Mouse (Mus musculus): Measurements from ENCODE around the gene Kcnmb2. TPM values are rescaled to one million over a fixed set of nuclear protein-coding genes. Genes with fewer than 3 reads are reported as not detected.
A peak's percentile ranks its signal among the peaks of the same experiment; 100 is the strongest.

The Kcnmb2 gene
- polyA plus RNA-seq, 1 experiment from 2014 or later = 13.9 TPM

GRCm38 (mm10) chr3:32048777-32049176 lies 146.5 kb downstream of the Kcnmb2 start:
- no peaks in the 10 kb centered on the region for H3K4me1 ChIP-seq (ENCODE audit: control insufficient read depth, insufficient read depth, low read depth, low read length)
- no peaks in the 10 kb centered on the region for H3K36me3 ChIP-seq (ENCODE audit: control insufficient read depth, insufficient read depth, low read length)
- H3K9ac ChIP-seq (ENCODE audit: low read depth, low read length) = no peak overlapping the region
- no peaks in the 10 kb centered on the region for H3K9me3 ChIP-seq (ENCODE audit: control insufficient read depth, low read length)
- H3K4me3 ChIP-seq (ENCODE audit: low read length) = no peak overlapping the region
- no peak overlapping the region for H3K4me2 ChIP-seq (ENCODE audit: low read length)
- H3K27me3 ChIP-seq (replicated peaks; ENCODE audit: control insufficient read depth, insufficient read depth, low read length) = no peaks in the 10 kb centered on the region
- WGBS = 82% methylated on average over 3 of the region's 3 CpGs
- no peak overlapping the region for H3K27ac ChIP-seq (ENCODE audit: low read depth, low read length)
- no peak for ATAC-seq

DNA sequence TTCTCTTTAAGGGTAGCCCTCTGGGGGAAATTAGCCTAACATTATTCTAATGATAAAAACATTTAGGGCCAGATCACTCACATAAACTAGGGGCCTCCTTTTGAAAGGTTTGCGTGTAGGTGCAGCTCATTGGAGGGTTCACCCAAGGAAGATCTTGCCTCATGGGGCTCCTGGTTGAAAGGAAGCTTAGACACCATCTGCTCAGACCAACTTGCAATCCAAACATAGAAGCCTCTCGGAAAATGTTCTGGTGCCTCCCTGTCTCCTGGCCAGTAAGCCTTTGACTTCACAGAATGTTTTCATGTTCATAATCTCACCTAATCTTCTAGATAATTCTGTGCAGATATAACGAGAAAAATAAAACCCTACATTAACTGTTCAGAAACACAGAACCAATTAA lies 150.3 kb downstream of the Kcnmb2 start:
- Histone ChIP-seq H3K4me2 (ENCODE audit: low read length) (no peak overlapping the region), H3K36me3 (ENCODE audit: control insufficient read depth, insufficient read depth, low read length) (no peaks in the 10 kb centered on the region), H3K27me3 (replicated peaks; ENCODE audit: control insufficient read depth, insufficient read depth, low read length) (no peaks in the 10 kb centered on the region), H3K9ac (ENCODE audit: low read depth, low read length) (no peak overlapping the region), H3K4me1 (ENCODE audit: control insufficient read depth, insufficient read depth, low read depth, low read length) (no peaks in the 10 kb centered on the region), H3K4me3 (ENCODE audit: low read length) (no peak overlapping the region), H3K27ac (ENCODE audit: low read depth, low read length) (no peak overlapping the region), H3K9me3 (ENCODE audit: control insufficient read depth, low read length) (no peaks in the 10 kb centered on the region)
- no peak for ATAC-seq
- WGBS = 72% methylated on average over 3 of the region's 3 CpGs

DNA sequence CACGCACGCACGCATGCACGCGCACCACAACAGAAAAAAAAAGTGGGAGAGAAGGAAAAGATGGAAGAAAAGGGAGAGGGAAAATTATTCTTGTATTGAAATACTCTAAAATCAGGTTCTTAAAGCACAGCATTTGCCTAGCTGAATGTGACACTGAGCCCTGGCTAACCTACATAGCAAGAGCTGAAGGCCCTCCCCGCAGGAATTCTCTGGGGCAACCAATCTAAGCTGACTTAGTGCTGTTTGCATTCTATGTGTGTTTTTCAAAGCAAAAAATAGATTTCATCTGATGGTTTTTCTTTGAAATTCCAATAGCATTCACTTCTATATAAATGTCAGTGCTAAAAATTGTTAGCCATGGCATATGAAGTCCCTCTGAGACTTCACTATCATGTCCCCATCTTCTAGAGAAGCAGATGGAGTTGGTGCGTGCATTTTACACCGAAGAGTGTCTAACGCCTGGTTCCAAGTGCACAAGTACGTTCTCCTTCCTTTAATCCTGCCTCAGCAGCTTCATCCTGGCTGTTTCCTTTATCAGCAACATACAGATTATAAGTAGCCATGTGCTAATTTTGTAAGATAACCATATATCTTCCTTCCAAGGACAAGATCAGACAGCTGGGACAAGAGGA lies 151.4 kb downstream of the Kcnmb2 start:
- Histone ChIP-seq H3K27me3 (replicated peaks; ENCODE audit: control insufficient read depth, insufficient read depth, low read length) (no peaks in the 10 kb centered on the region), H3K4me1 (ENCODE audit: control insufficient read depth, insufficient read depth, low read depth, low read length) (no peaks in the 10 kb centered on the region), H3K4me2 (ENCODE audit: low read length) (no peak overlapping the region), H3K4me3 (ENCODE audit: low read length) (no peak overlapping the region), H3K36me3 (ENCODE audit: control insufficient read depth, insufficient read depth, low read length) (no peaks in the 10 kb centered on the region), H3K9ac (ENCODE audit: low read depth, low read length) (no peak overlapping the region), H3K9me3 (ENCODE audit: control insufficient read depth, low read length) (no peaks in the 10 kb centered on the region), H3K27ac (ENCODE audit: low read depth, low read length) (no peak overlapping the region)
- ATAC-seq = no peak
- WGBS = 91% methylated on average over 10 of the region's 10 CpGs

DNA sequence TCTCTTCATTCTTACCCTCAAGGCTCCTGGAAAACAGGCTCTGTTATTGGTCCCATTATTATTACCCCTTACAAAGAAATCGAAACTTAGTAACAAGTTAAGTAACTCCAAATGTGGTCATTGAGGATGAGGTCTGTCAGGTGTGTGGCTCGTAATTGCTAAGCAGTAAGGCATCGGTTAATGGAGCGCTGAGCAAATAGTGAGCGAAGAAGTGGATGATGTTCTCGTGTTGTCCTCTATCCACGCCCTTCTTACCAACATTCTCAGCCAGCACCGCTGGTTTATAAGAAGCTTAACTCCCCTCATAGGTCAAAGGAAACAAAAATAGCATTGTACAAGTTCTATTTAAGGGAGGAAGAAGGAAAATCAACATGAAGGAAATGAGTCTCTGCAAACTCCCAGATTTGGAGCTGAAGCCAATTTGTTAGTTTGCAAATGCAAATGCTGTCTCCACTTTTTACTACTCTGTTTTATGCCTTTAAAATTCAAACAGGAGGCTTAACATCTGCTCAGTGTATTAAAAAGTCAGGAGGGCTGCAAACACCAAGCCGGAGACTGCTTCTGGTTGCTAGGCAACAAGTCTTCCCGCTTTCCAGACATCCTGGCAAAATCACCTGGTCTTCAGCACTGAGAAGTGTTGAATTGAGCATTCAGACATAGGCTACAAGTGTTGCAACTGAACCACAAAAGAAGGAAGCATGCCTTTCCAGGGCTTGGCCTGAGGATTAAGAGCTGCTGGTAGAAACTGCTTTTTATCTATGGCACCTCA lies 157.8 kb downstream of the Kcnmb2 start:
- Histone ChIP-seq H3K4me2 (ENCODE audit: low read length) (no peak overlapping the region), H3K27me3 (replicated peaks; ENCODE audit: control insufficient read depth, insufficient read depth, low read length) (no peaks in the 10 kb centered on the region), H3K36me3 (ENCODE audit: control insufficient read depth, insufficient read depth, low read length) (no peaks in the 10 kb centered on the region), H3K27ac (ENCODE audit: low read depth, low read length) (no peak overlapping the region), H3K9me3 (ENCODE audit: control insufficient read depth, low read length) (no peaks in the 10 kb centered on the region), H3K4me1 (ENCODE audit: control insufficient read depth, insufficient read depth, low read depth, low read length) (peaks cover 10% of the 10 kb centered on the region), H3K9ac (ENCODE audit: low read depth, low read length) (no peak overlapping the region), H3K4me3 (ENCODE audit: low read length) (no peak overlapping the region)
- 51% methylated on average over 10 of the region's 10 CpGs for WGBS
- peak; percentile 86 for ATAC-seq

DNA sequence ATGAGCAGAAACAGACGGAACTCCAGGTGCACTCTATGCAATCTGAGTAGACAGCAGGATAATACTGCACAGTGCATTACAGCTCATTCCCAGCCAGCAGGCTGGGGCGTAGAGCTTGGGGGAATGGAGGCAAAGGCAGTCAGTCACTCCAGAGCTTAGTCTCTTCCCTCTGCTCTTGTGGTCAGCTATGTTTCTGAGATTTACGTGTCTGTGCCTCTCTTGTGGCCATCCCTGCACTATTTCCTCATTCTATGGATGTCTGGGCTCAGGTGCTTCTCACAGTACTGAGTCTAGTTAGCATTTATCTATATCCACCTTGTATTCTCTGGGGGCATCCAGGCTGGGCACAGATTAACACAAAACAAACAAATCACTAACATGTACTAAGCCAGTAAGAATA lies 160.4 kb downstream of the Kcnmb2 start:
- H3K9me3 ChIP-seq (ENCODE audit: control insufficient read depth, low read length) = no peaks in the 10 kb centered on the region
- no peaks in the 10 kb centered on the region for H3K27me3 ChIP-seq (replicated peaks; ENCODE audit: control insufficient read depth, insufficient read depth, low read length)
- no peak for ATAC-seq
- peaks cover 17% of the 10 kb centered on the region for H3K4me1 ChIP-seq (ENCODE audit: control insufficient read depth, insufficient read depth, low read depth, low read length)
- H3K9ac ChIP-seq (ENCODE audit: low read depth, low read length) = no peak overlapping the region
- no peak overlapping the region for H3K4me2 ChIP-seq (ENCODE audit: low read length)
- WGBS = 84% methylated on average over 3 of the region's 3 CpGs
- no peaks in the 10 kb centered on the region for H3K36me3 ChIP-seq (ENCODE audit: control insufficient read depth, insufficient read depth, low read length)
- H3K27ac ChIP-seq (ENCODE audit: low read depth, low read length) = no peak overlapping the region
- no peak overlapping the region for H3K4me3 ChIP-seq (ENCODE audit: low read length)

GRCm38 (mm10) chr3:32063312-32063711 lies 161.0 kb downstream of the Kcnmb2 start:
- Histone ChIP-seq H3K4me1 (ENCODE audit: control insufficient read depth, insufficient read depth, low read depth, low read length) (peaks cover 17% of the 10 kb centered on the region), H3K27me3 (replicated peaks; ENCODE audit: control insufficient read depth, insufficient read depth, low read length) (no peaks in the 10 kb centered on the region), H3K4me3 (ENCODE audit: low read length) (no peak overlapping the region), H3K4me2 (ENCODE audit: low read length) (no peak overlapping the region), H3K9me3 (ENCODE audit: control insufficient read depth, low read length) (no peaks in the 10 kb centered on the region), H3K9ac (ENCODE audit: low read depth, low read length) (no peak overlapping the region), H3K27ac (ENCODE audit: low read depth, low read length) (no peak overlapping the region), H3K36me3 (ENCODE audit: control insufficient read depth, insufficient read depth, low read length) (no peaks in the 10 kb centered on the region)
- 76% methylated on average over 3 of the region's 3 CpGs for WGBS
- no peak for ATAC-seq

DNA sequence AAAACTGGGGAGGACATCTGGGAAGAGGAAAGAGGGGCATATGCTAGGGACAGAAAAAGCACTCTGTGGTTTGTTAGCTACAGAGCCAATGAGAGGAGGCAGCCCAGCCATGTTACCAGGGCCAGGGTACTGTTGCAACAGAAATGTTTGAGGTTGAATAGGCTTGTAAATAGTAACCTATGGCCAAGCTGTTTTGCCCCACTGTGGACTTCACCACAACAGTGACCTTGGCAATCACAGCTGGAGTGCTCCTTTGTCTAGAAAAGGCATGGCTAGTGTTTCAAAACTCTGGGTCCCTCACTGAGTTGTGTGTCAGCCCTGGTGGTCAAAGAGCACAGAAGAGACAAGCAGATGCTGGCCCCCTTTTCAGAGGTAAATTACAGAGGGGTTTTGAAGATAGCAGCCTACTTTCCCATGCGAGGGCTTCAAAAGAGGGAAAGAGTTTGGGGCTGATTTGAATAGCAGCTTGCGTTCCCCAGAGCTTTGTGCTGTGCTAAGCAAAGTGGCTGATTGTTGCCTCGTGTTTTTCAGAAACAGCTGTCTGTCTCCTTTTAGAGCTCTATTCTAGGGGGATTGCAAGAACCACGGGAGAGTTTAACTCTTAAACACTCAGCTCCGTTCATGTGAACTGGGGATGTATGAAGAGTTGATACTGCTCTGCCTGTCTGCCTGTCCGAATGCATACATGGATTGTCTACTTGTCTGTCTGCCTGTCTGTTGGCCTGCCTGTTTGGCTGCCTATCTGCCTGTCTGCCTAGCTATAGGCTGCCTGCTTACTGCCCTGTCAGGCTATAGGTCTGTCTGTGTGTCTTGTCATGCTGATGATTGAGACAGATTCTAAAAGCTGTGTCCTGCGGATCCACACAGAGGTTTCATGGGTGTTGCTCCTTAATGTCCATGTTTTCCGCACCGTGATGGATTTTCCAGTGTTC lies 165.0 kb downstream of the Kcnmb2 start:
- Histone ChIP-seq H3K36me3 (ENCODE audit: control insufficient read depth, insufficient read depth, low read length) (no peaks in the 10 kb centered on the region), H3K4me3 (ENCODE audit: low read length) (no peak overlapping the region), H3K27me3 (replicated peaks; ENCODE audit: control insufficient read depth, insufficient read depth, low read length) (no peaks in the 10 kb centered on the region), H3K9me3 (ENCODE audit: control insufficient read depth, low read length) (no peaks in the 10 kb centered on the region), H3K4me1 (ENCODE audit: control insufficient read depth, insufficient read depth, low read depth, low read length) (peaks cover 7% of the 10 kb centered on the region), H3K4me2 (ENCODE audit: low read length) (no peak overlapping the region), H3K27ac (ENCODE audit: low read depth, low read length) (no peak overlapping the region), H3K9ac (ENCODE audit: low read depth, low read length) (no peak overlapping the region)
- peak; percentile 80 for ATAC-seq
- WGBS = 20% methylated on average over 9 of the region's 9 CpGs

GRCm38 (mm10) chr3:32073881-32074280 lies 171.6 kb downstream of the Kcnmb2 start:
- no peaks in the 10 kb centered on the region for H3K27me3 ChIP-seq (replicated peaks; ENCODE audit: control insufficient read depth, insufficient read depth, low read length)
- 52% methylated on average over 8 of the region's 8 CpGs for WGBS
- no peak overlapping the region for H3K9ac ChIP-seq (ENCODE audit: low read depth, low read length)
- no peaks in the 10 kb centered on the region for H3K9me3 ChIP-seq (ENCODE audit: control insufficient read depth, low read length)
- no peak overlapping the region for H3K4me2 ChIP-seq (ENCODE audit: low read length)
- no peak overlapping the region for H3K27ac ChIP-seq (ENCODE audit: low read depth, low read length)
- no peak overlapping the region for H3K4me3 ChIP-seq (ENCODE audit: low read length)
- no peaks in the 10 kb centered on the region for H3K4me1 ChIP-seq (ENCODE audit: control insufficient read depth, insufficient read depth, low read depth, low read length)
- no peaks in the 10 kb centered on the region for H3K36me3 ChIP-seq (ENCODE audit: control insufficient read depth, insufficient read depth, low read length)
- no peak for ATAC-seq

DNA sequence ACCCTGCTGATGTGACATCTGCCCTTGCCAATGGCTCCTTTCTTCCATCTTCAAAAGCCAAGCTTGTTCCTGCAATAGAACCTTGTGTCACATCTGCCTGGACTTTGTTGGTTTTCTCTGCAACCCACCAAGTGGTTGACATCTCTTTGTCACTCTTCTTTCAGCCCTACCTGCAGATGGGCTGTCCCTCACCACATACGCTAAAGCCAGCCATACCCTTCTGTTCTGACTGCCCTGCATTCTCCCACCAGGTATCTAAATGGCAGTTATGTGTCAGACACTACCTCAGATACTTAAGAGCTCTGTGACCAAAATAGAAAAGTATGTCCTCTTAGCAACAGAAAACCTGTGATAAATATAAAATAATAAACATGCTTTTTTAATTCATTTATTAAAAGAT lies 186.5 kb downstream of the Kcnmb2 start:
- Histone ChIP-seq H3K27me3 (replicated peaks; ENCODE audit: control insufficient read depth, insufficient read depth, low read length) (no peaks in the 10 kb centered on the region), H3K9ac (ENCODE audit: low read depth, low read length) (no peak overlapping the region), H3K4me1 (ENCODE audit: control insufficient read depth, insufficient read depth, low read depth, low read length) (no peaks in the 10 kb centered on the region), H3K36me3 (ENCODE audit: control insufficient read depth, insufficient read depth, low read length) (no peaks in the 10 kb centered on the region), H3K9me3 (ENCODE audit: control insufficient read depth, low read length) (no peaks in the 10 kb centered on the region), H3K4me2 (ENCODE audit: low read length) (no peak overlapping the region), H3K27ac (ENCODE audit: low read depth, low read length) (no peak overlapping the region), H3K4me3 (ENCODE audit: low read length) (no peak overlapping the region)
- ATAC-seq = no peak
- 84% methylated on average over 1 of the region's 1 CpGs for WGBS
